Mouse (Mus musculus) erythroblast, embryonic 14.5 days (primary cell): Measurements from ENCODE around the gene Rassf6.

Source experiments
- GATA1 ChIP-seq: IDR thresholded peaks from 2 replicates; pipeline ENCODE4 v1.6.1; 2012; ENCODE audit warnings: low read length, inconsistent platforms, mixed read lengths
- TAL1 ChIP-seq: IDR thresholded peaks from 3 replicates; pipeline ENCODE4 v1.6.1; 2012; ENCODE audit warnings: low read length, inconsistent platforms, mixed read lengths

DNA sequence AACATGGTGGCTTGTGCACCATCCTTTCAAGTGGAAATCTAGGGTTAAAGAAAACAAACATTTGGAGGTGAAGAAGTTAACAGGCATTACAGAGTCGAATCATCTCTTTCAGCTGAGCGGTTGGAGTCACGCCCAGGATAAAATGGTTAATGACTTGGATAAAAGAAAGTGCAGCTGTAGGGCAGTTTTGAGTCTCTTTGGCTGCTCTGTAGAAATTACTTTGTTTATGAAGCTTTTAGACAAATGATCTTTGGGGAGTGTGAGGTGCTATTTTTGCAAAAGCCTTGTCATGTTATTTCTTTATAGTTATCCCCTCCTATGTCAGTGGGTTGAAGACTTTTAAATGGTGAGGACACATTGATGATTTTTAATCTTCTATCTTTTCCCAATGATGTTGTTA is 69.2 kb downstream of the Rassf6 start:
- TF ChIP-seq TAL1 (no peak), GATA1 (no peak)
